Mouse (Mus musculus): ENCODE data around the gene Gm20388. TPM values are rescaled to one million over a fixed set of nuclear protein-coding genes. Genes with fewer than 3 reads are reported as not detected.
A peak's percentile ranks its signal among the peaks of the same experiment; 100 is the strongest.
"Not testable (repeated sequence)": the region's sequence is repeated elsewhere in the genome, so short reads cannot be mapped to it uniquely, and the experiment has no call there.

Gene Gm20388
- polyA plus RNA-seq, 1 experiment, result 0.36 TPM

DNA sequence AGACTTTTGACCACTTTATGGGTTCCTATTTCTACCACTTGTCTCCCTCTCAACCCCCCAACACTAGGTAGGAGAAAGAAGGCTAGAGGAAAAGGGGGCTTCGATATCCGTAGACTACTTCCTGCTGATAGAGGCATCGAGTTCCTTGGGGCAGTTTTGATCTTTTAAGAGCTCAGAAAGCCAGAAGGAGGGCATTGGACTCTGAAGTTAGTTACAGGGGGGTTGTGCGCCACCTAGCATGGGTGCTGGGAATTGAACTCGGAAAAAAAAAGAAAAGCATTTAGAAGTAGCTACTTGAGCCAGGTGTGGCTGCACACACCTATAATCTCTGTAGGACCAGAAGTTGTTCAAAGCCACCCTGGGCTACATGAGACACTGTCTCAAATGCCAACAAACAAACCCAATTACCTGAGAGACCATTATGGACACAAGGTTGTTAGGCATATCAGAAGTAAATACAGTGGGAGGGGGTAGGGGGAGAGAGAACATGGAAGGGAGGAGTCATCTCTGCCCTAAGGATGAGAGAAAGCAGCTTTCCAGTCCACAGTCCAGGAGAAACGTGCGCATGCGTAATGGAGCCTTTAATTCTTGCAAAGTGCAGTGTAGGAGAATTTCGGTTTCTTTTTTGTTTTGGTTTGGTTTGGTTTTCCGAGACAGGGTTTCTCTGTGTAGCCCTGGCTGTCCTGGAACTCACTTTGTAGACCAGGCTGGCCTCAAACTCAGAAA, 4039.6 kb downstream of the Gm20388 start:
- H3K9me3 ChIP-seq (ENCODE audit: control insufficient read depth, low read length), result no peaks in the 10 kb centered on the region
- H3K36me3 ChIP-seq (ENCODE audit: control insufficient read depth), result peaks cover 99% of the 10 kb centered on the region
- H3K4me1 ChIP-seq (ENCODE audit: control insufficient read depth), result peaks cover 50% of the 10 kb centered on the region
- no peaks in the 10 kb centered on the region for H3K27me3 ChIP-seq (ENCODE audit: control insufficient read depth)
- H3K4me3 ChIP-seq (replicated peaks), result peak overlapping the region; percentile 94
- no peak for TF ChIP-seq GATA1 (IDR thresholded peaks at IDR 0.05; ENCODE audit: low read length)
- TF ChIP-seq TAL1 (IDR thresholded peaks at IDR 0.05; ENCODE audit: low read length), result no peak

DNA sequence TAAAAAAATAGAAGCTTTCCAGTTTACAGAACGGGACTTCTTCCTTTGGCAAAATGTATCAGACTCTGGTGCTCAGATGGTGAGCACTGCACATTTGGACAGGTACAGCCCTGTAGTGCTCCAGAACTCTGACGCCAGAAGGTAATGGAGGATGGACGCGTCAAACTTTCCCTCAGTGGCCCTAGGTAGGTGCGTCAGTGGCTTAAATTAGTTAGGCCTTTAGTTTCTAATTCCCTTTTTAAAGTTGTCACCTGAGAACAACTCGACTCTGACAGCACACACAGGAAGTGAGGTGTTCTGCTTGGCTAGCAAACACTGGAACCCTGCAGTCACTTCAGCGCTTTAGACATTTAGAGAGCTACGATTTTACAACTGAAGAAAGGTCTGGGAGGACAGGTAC, 4043.0 kb downstream of the Gm20388 start:
- peaks cover 100% of the 10 kb centered on the region for H3K36me3 ChIP-seq (ENCODE audit: control insufficient read depth)

DNA sequence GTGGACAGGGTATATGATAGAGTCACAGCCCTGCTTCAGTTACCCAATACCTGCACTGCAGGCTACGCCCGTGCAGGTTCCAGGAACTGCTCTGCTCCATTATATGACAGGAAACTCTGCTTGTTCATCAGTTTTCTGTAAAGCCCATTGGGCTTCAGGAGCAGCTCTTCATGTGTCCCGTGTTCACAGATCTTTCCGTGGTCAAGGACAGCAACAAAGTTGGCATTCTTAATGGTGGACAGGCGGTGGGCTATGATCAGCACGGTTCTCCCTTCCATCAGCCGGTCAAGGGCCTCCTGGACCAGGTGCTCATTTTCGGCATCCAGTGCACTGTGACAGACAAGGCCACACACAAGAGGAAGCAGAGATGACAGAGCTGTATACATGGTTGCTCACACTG, 4043.6 kb downstream of the Gm20388 start:
- Histone ChIP-seq H3K4me1 (ENCODE audit: control insufficient read depth) (peaks cover 48% of the 10 kb centered on the region), H3K9me3 (ENCODE audit: control insufficient read depth, low read length) (no peaks in the 10 kb centered on the region), H3K4me3 (replicated peaks) (no peak overlapping the region), H3K36me3 (ENCODE audit: control insufficient read depth) (peaks cover 100% of the 10 kb centered on the region), H3K27me3 (ENCODE audit: control insufficient read depth) (no peaks in the 10 kb centered on the region; the same call in 1 of the 2 replicates)
- TF ChIP-seq GATA1 (IDR thresholded peaks at IDR 0.05; ENCODE audit: low read length) (no peak), TAL1 (IDR thresholded peaks at IDR 0.05; ENCODE audit: low read length) (no peak)

More for the DNA sequence above, 4043.0 kb downstream of the Gm20388 start:
- H3K27me3 ChIP-seq (ENCODE audit: control insufficient read depth), result no peaks in the 10 kb centered on the region; the same call in 1 of the 2 replicates
- peaks cover 50% of the 10 kb centered on the region for H3K4me1 ChIP-seq (ENCODE audit: control insufficient read depth)
- no peaks in the 10 kb centered on the region for H3K9me3 ChIP-seq (ENCODE audit: control insufficient read depth, low read length)
- TF ChIP-seq GATA1 (IDR thresholded peaks at IDR 0.05; ENCODE audit: low read length), result no peak
- TF ChIP-seq TAL1 (IDR thresholded peaks at IDR 0.05; ENCODE audit: low read length), result no peak
- no peak overlapping the region for H3K4me3 ChIP-seq (replicated peaks)

DNA sequence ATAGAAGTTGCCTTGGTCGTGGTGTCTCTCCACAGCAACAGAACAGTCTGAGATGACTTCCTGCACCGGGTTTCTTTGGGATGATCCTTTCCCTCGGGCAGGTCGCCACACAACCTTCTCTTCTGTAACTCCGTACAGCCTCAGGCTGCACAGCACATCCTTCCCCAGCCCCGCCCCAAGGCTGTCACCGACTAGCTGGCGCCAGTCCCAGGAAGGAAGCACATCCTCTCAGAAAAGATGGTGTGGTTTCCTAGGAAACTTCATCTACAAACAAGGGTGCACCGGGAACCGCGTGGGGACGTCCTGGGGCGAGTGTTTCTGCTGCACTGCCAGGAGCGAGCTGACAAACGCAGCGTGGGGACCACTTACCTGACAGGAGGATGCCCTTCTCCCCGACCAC, 4047.5 kb downstream of the Gm20388 start:
- Histone ChIP-seq H3K27me3 (ENCODE audit: control insufficient read depth) (no peaks in the 10 kb centered on the region; the same call in 1 of the 2 replicates), H3K36me3 (ENCODE audit: control insufficient read depth) (peaks cover 100% of the 10 kb centered on the region), H3K4me3 (replicated peaks) (no peak overlapping the region), H3K9me3 (ENCODE audit: control insufficient read depth, low read length) (no peaks in the 10 kb centered on the region), H3K4me1 (ENCODE audit: control insufficient read depth) (peaks cover 40% of the 10 kb centered on the region)
- no peak for TF ChIP-seq GATA1 (IDR thresholded peaks at IDR 0.05; ENCODE audit: low read length)
- TF ChIP-seq TAL1 (IDR thresholded peaks at IDR 0.05; ENCODE audit: low read length), result no peak

GRCm38 (mm10) chr8:123959473-123959872, 4048.8 kb downstream of the Gm20388 start:
- peaks cover 100% of the 10 kb centered on the region for H3K36me3 ChIP-seq (ENCODE audit: control insufficient read depth)
- no peaks in the 10 kb centered on the region; the same call in 1 of the 2 replicates for H3K27me3 ChIP-seq (ENCODE audit: control insufficient read depth)
- no peak overlapping the region for H3K4me3 ChIP-seq (replicated peaks)
- peaks cover 34% of the 10 kb centered on the region for H3K4me1 ChIP-seq (ENCODE audit: control insufficient read depth)
- H3K9me3 ChIP-seq (ENCODE audit: control insufficient read depth, low read length), result no peaks in the 10 kb centered on the region
- TF ChIP-seq TAL1 (IDR thresholded peaks at IDR 0.05; ENCODE audit: low read length) (no peak), GATA1 (IDR thresholded peaks at IDR 0.05; ENCODE audit: low read length) (no peak)

DNA sequence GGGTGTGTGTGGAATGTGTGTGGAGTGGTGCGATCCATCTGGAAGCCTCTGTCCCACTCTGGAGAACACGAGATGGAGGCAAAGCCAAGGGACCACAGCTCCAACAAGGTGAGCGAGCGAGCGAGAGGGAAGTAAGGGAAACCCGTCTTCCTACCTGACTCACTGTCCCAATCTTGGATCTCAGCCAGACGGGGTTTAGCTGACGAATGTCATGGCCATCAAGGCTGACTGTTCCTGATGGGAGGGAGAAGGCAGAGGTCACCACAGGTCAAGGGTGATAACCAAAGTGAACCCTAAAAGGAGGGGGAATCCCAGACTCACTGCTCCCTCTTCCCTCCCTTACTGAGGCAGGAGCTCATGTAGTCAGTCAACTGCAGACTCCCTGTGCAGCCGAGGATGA, 4049.4 kb downstream of the Gm20388 start:
- peaks cover 100% of the 10 kb centered on the region for H3K36me3 ChIP-seq (ENCODE audit: control insufficient read depth)
- TF ChIP-seq GATA1 (IDR thresholded peaks at IDR 0.05; ENCODE audit: low read length) (no peak), TAL1 (IDR thresholded peaks at IDR 0.05; ENCODE audit: low read length) (no peak)
- H3K9me3 ChIP-seq (ENCODE audit: control insufficient read depth, low read length), result no peaks in the 10 kb centered on the region
- H3K4me3 ChIP-seq (replicated peaks), result no peak overlapping the region
- H3K4me1 ChIP-seq (ENCODE audit: control insufficient read depth), result peaks cover 34% of the 10 kb centered on the region
- no peaks in the 10 kb centered on the region; the same call in 1 of the 2 replicates for H3K27me3 ChIP-seq (ENCODE audit: control insufficient read depth)

GRCm38 (mm10) chr8:123960556-123960955, 4049.9 kb downstream of the Gm20388 start:
- peaks cover 34% of the 10 kb centered on the region for H3K4me1 ChIP-seq (ENCODE audit: control insufficient read depth)
- peaks cover 100% of the 10 kb centered on the region for H3K36me3 ChIP-seq (ENCODE audit: control insufficient read depth)
- H3K9me3 ChIP-seq (ENCODE audit: control insufficient read depth, low read length); H3K4me3 ChIP-seq (replicated peaks); H3K27me3 ChIP-seq (ENCODE audit: control insufficient read depth): not testable (repeated sequence)

DNA sequence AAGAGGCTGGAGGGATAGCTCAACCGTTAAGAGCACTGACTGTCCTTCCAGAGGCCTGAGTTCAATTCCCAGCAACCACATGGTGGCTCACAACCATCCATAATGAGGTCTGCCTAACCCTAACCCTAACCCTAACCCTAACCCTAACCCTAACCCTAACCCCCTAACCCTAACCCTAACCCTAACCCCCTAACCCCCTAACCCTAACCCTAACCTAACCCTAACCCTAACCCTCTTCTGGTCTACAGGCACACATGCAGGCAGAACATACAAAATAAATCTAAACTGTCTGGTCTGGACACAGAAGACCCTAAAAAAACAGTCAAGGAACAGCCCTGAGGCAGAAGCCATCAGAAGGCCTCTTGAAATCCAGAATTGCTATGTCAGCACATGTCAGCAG, 4050.7 kb downstream of the Gm20388 start:
- Histone ChIP-seq H3K4me3 (replicated peaks) (no peak overlapping the region), H3K27me3 (ENCODE audit: control insufficient read depth) (no peaks in the 10 kb centered on the region; the same call in 1 of the 2 replicates), H3K9me3 (ENCODE audit: control insufficient read depth, low read length) (no peaks in the 10 kb centered on the region), H3K36me3 (ENCODE audit: control insufficient read depth) (peaks cover 100% of the 10 kb centered on the region), H3K4me1 (ENCODE audit: control insufficient read depth) (peaks cover 38% of the 10 kb centered on the region)
- no peak for TF ChIP-seq GATA1 (IDR thresholded peaks at IDR 0.05; ENCODE audit: low read length)
- no peak for TF ChIP-seq TAL1 (IDR thresholded peaks at IDR 0.05; ENCODE audit: low read length)

DNA sequence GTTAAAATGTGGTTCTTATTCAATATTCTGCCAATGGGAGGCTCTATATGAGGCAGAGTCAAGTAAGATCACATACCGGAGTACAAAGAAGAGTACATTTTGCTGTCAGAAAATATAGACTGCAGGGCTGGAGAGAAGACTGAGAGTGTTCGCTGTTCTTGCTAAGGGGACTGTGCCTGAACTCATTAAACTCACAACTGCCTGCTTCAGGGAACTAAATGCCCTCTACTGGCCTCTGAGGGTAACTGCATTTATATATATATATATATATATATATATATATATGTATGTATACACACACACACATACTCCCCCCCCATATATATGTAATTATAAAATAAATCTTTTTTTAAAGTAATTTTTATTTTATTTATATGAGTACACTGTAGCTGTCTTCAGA, 4056.3 kb downstream of the Gm20388 start:
- H3K36me3 ChIP-seq (ENCODE audit: control insufficient read depth), result peaks cover 99% of the 10 kb centered on the region
- H3K9me3 ChIP-seq (ENCODE audit: control insufficient read depth, low read length), result no peaks in the 10 kb centered on the region

More for the DNA sequence above, 4056.3 kb downstream of the Gm20388 start:
- H3K4me3 ChIP-seq (replicated peaks), result no peak overlapping the region
- TF ChIP-seq TAL1 (IDR thresholded peaks at IDR 0.05; ENCODE audit: low read length), result no peak
- TF ChIP-seq GATA1 (IDR thresholded peaks at IDR 0.05; ENCODE audit: low read length), result no peak
- H3K4me1 ChIP-seq (ENCODE audit: control insufficient read depth), result peaks cover 52% of the 10 kb centered on the region
- H3K27me3 ChIP-seq (ENCODE audit: control insufficient read depth), result no peaks in the 10 kb centered on the region; the same call in 1 of the 2 replicates

Data from erythroblast, embryonic 14.5 days (primary cell).